Mouse (Mus musculus) brain, embryonic 14.5 days (tissue): ENCODE measurements around the gene Rnf126. TPM values are rescaled to one million over a fixed set of nuclear protein-coding genes. Genes with fewer than 3 reads are reported as not detected.

Experiments
- DNase-seq: peaks from one replicate; pipeline ENCODE4 v3.0.0-alpha.2; 2011; ENCODE audit warnings: low read depth
- CTCF ChIP-seq: fragments of 200-500 bp; IDR thresholded peaks from 2 replicates; pipeline ENCODE4 v1.5.1; 2012; ENCODE audit warnings: inconsistent platforms, mild to moderate bottlenecking, moderate library complexity, borderline replicate concordance; ENCODE audit not compliant: insufficient read depth, insufficient read length; ENCODE audit errors: extremely low read depth
- POLR2A ChIP-seq: fragments of 200-500 bp; IDR thresholded peaks from 2 replicates; pipeline ENCODE4 v1.6.1; 2012; ENCODE audit warnings: mild to moderate bottlenecking, inconsistent platforms, borderline replicate concordance; ENCODE audit not compliant: poor library complexity, insufficient read depth, insufficient read length, severe bottlenecking; ENCODE audit errors: extremely low read depth
- polyA plus RNA-seq: library from polyadenylated mRNA; depleted of rRNA; stranded (reverse); fragments of >200 nt; gene quantifications from 2 replicates; pipeline ENCODE4 v1.2.3, GENCODE M21; 2012; rRNA removed

Gene Rnf126
- polyA plus RNA-seq, 1 experiment, result 157 TPM

DNA sequence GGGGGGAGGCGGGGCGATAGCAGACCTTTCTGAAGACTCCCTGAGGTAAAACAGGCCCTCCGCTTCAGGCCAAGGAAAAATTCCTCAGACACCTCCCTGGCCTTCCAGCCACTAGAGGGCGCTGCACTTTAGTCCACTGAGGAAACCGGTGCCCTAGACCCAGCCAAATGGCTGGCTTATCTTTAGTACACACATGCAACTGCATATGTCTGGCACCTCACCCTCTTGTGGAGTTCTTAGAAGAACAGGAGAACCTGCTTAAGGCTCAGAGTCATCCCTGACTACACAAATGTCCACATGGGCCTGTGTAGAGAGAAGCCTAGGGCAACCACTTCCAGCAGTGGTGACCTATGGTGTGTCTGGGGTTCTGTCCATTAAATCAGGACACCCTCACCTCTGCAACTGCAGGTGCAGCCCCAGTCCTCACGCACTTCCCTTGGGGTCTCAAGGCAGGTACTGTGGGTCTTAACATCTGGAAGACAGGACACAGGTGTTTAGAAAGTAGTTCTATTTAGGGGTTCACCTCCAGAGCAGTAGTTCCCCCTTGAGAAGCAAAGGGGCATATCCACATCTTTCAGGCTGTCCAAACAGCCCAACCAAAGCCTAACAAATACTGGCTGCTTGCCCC lies 54.1 kb downstream of the Rnf126 start:
- DNase-seq, result peak; percentile 77
- TF ChIP-seq POLR2A (no peak), CTCF (peak; percentile 90)

DNA sequence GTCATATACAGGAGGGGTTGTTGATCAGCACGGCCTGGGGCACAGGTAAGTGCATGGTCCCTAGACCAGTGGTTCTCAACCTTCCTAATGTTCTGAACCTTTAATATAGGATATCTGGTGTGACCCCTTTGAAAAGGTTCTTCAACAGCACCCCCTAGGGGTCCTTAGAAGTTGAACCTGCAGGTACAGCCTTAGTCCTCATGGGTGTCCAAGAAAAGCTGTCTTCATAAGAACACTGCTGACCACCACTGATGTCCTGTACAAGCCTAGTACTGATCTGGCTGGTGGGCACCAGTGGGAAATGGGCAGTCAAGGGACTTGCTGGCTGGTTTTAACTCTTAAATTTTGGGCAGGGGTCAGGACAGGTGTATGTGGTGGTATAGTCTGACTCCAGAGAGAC lies 54.7 kb downstream of the Rnf126 start:
- TF ChIP-seq POLR2A, result no peak
- peak; percentile 28; the same call in 1 of the 2 replicates for TF ChIP-seq CTCF
- DNase-seq, result no peak

DNA sequence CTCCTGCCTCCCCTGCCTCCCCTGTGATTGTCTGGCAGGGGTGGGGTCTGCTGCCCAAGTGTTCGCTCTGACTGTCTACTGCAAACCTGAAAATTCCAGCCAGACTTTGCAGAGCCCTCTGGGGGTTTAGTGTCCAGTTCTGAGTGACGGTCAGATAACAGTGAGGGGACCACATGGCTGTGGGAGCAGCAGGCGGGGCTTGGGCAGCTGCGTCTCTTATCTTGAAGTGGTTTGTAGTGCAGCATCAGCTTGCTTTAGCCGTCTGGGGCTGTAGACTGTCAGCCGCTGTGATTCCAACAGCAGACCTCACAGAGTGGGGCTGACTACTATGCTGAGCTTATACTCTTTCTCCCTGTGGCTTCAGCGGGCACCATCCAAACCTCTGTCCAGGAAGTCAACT lies 57.4 kb downstream of the Rnf126 start:
- DNase-seq, result no peak
- TF ChIP-seq POLR2A (no peak), CTCF (no peak)

GRCm38 (mm10) chr10:79708668-79709067 lies 58.1 kb downstream of the Rnf126 start:
- TF ChIP-seq POLR2A (no peak), CTCF (no peak)

More at GRCm38 (mm10) chr10:79708668-79709067, 58.1 kb downstream of the Rnf126 start:
- no peak for DNase-seq

Other genes with a start within 250 kb of the Rnf126 start
- 8.9 and 13.8 TPM in 2 replicates for gene Plpp2, start 233.2 kb downstream of the Rnf126 start, polyA plus RNA-seq
- gene Mier2, start 211.8 kb downstream of the Rnf126 start, polyA plus RNA-seq, result 128 and 178 TPM in 2 replicates
- not detected in 2 replicates for gene Theg, start 179.6 kb downstream of the Rnf126 start, polyA plus RNA-seq
- gene C2cd4c, start 152.9 kb downstream of the Rnf126 start, polyA plus RNA-seq, result 8.2 and 10.4 TPM in 2 replicates
- gene Shc2, start 129.0 kb downstream of the Rnf126 start, polyA plus RNA-seq, result 48.1 and 54.9 TPM in 2 replicates
- gene Odf3l2, start 121.2 kb downstream of the Rnf126 start, polyA plus RNA-seq, result 0.11 TPM in 1 of 2 replicates, not detected in the other
- 0.87 and 1.1 TPM in 2 replicates for gene Madcam1, start 102.4 kb downstream of the Rnf126 start, polyA plus RNA-seq
- 68.2 and 69.2 TPM in 2 replicates for gene Tpgs1, start 97.6 kb downstream of the Rnf126 start, polyA plus RNA-seq
- 121 and 151 TPM in 2 replicates for gene Cdc34, start 84.8 kb downstream of the Rnf126 start, polyA plus RNA-seq
- 1.4 and 1.9 TPM in 2 replicates for gene Gzmm, start 77.9 kb downstream of the Rnf126 start, polyA plus RNA-seq
- gene Bsg, start 62.5 kb downstream of the Rnf126 start, polyA plus RNA-seq, result 593 and 631 TPM in 2 replicates
- gene Hcn2, start 50.3 kb downstream of the Rnf126 start, polyA plus RNA-seq, result 8.3 and 16.1 TPM in 2 replicates
- gene Polrmt, start 20.4 kb downstream of the Rnf126 start, polyA plus RNA-seq, result 63.0 and 81.6 TPM in 2 replicates
- 0.28 and 0.74 TPM in 2 replicates for gene Fgf22, start 11.9 kb downstream of the Rnf126 start, polyA plus RNA-seq
- gene Fstl3, start 10.3 kb upstream of the Rnf126 start, polyA plus RNA-seq, result 1.7 and 2.2 TPM in 2 replicates
- gene Prss57, start 24.0 kb upstream of the Rnf126 start, polyA plus RNA-seq, result 0.05 and 0.14 TPM in 2 replicates
- gene Palm, start 26.6 kb upstream of the Rnf126 start, polyA plus RNA-seq, result 157 and 219 TPM in 2 replicates
- 0.59 and 1.1 TPM in 2 replicates for gene Misp, start 54.0 kb upstream of the Rnf126 start, polyA plus RNA-seq
- gene Ptbp1, start 87.5 kb upstream of the Rnf126 start, polyA plus RNA-seq, result 183 and 194 TPM in 2 replicates
- 18.0 and 28.0 TPM in 2 replicates for gene Prtn3, start 107.5 kb upstream of the Rnf126 start, polyA plus RNA-seq
- gene Plppr3, start 107.7 kb upstream of the Rnf126 start, polyA plus RNA-seq, result 805 and 1,208 TPM in 2 replicates
- 0.28 and 0.49 TPM in 2 replicates for gene Elane, start 119.3 kb upstream of the Rnf126 start, polyA plus RNA-seq
- 0.60 and 0.81 TPM in 2 replicates for gene Cfd, start 123.9 kb upstream of the Rnf126 start, polyA plus RNA-seq
- gene Med16, start 142.0 kb upstream of the Rnf126 start, polyA plus RNA-seq, result 84.7 and 92.6 TPM in 2 replicates
- not detected in 2 replicates for gene Gm26602, start 143.9 kb upstream of the Rnf126 start, polyA plus RNA-seq
- 4.1 and 4.4 TPM in 2 replicates for gene Kiss1r, start 150.0 kb upstream of the Rnf126 start, polyA plus RNA-seq
- 195 and 197 TPM in 2 replicates for gene R3hdm4, start 154.3 kb upstream of the Rnf126 start, polyA plus RNA-seq
- gene Arid3a, start 160.1 kb upstream of the Rnf126 start, polyA plus RNA-seq, result 5.2 and 7.0 TPM in 2 replicates
- gene Wdr18, start 193.2 kb upstream of the Rnf126 start, polyA plus RNA-seq, result 59.7 and 74.1 TPM in 2 replicates
- 0.20 and 0.38 TPM in 2 replicates for gene Grin3b, start 203.8 kb upstream of the Rnf126 start, polyA plus RNA-seq
- gene Tmem259, start 217.4 kb upstream of the Rnf126 start, polyA plus RNA-seq, result 221 and 337 TPM in 2 replicates
- 21.2 and 30.7 TPM in 2 replicates for gene Cnn2, start 221.6 kb upstream of the Rnf126 start, polyA plus RNA-seq
- 12.2 and 12.7 TPM in 2 replicates for gene Abca7, start 229.5 kb upstream of the Rnf126 start, polyA plus RNA-seq
- 3.4 and 3.8 TPM in 2 replicates for gene Arhgap45, start 249.7 kb upstream of the Rnf126 start, polyA plus RNA-seq